Mouse (Mus musculus) 3134 (cell line): ENCODE data around the gene Tnrc6b.
A peak's percentile ranks its signal among the peaks of the same experiment; 100 is the strongest.
"Not testable (repeated sequence)": the region's sequence is repeated elsewhere in the genome, so short reads cannot be mapped to it uniquely, and the experiment has no call there.

Source experiments
- DNase-seq: peaks from one replicate; pipeline ENCODE4 v3.0.0-alpha.2; 2011; ENCODE audit warnings: low spot score; ENCODE audit not compliant: insufficient read length; ENCODE audit errors: extremely low read depth

Tnrc6b gene

GRCm38 (mm10) chr15:80910183-80910582 lies 199.1 kb downstream of the Tnrc6b start:
- DNase-seq = no peak

DNA sequence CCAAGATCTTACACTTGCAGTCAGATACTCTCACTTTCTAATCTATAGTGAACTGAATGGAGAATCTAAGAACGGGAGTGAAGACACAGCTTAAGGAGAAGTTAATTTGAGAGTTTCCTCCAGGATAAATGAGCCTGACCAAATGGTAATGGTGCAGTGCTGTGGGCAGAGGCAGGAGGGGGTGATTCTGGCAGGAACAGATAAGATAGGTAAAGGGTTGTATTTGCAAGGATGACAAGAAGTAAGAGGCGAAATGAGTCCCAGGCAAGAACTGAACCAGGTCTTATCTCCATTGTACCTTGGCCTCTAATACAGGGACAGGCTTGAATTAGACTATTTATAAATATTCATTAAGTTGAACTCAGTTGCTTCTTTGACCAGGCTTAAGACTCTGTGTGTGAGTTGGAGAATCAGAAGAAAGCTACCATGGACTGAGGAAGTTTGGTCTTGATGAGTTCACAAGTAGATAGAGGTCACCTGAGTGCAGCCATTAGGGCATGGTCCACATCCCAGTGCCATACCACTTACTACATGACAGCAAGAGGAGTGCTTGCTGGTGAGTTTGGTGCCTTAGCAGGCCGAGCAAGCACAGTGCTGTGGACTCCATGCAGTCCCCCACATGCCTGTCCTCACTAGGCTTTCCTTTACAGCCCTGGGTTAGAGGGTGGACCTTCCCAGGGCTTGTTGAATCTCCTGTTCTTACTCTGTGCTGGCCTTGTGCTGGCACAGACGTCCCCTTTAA lies 199.8 kb downstream of the Tnrc6b start:
- no peak for DNase-seq

DNA sequence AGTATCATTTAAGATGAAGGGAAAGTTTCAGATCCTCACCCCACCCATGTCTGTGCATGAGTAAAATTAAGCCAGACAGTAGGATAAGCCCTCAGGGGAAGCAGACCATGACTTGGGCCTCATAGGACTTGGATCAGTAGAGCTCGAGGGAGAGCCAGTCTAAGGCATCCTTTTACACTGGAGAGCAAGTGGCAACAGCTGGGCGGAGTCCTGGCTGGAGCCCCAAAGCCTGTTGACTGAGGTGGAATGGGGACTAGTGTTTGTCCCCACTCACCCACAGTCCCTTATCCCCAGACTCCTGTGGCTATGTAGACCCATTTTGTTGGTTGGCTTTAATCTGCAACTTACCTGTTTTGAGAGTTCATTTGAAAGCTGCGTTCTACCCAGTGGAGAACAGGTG lies 201.1 kb downstream of the Tnrc6b start:
- DNase-seq = no peak

GRCm38 (mm10) chr15:80913803-80914202 lies 202.7 kb downstream of the Tnrc6b start:
- no peak for DNase-seq

GRCm38 (mm10) chr15:80915850-80916249 lies 204.7 kb downstream of the Tnrc6b start:
- DNase-seq = peak; percentile 63

DNA sequence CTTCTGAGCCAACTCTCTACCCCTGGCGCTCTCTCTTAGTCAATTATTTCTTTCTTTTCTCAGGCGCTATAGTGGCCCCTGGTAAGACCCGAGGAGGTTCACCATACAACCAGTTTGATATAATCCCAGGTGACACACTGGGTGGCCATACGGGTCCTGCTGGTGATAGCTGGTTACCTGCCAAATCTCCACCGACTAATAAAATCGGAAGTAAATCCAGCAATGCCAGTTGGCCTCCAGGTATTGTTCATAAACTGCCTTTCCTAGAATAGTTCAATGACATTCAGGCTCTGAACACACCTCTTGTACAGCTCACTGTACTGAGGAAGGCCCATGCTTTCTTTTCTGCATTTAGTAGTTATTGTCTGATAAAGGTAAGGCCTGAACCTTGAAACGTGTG lies 205.5 kb downstream of the Tnrc6b start:
- no peak for DNase-seq

DNA sequence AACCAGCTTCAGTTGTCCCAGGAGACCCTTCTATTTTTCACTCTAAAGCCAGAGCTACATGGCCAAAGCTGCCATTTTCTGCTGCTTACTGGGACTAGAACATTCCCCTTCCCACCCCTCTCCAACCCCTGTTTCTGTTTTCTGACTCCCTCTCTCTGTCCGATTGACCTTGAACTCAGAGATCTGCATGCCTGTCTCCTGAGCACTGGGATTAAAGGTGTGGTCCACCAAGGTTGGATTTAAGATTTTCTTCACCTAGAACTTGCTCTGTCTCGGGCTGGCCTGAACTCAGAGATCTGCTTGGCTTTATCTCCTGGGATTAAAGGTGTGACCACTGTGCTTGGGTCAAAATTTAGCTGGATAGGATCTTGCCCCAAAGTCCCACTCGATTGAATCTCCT lies 209.2 kb downstream of the Tnrc6b start:
- no peak for DNase-seq

- no peak for DNase-seq
These were observed 210.7 kb downstream of the Tnrc6b start for GRCm38 (mm10) chr15:80921781-80922180.

GRCm38 (mm10) chr15:80924211-80924610 lies 213.1 kb downstream of the Tnrc6b start:
- no peak for DNase-seq

- DNase-seq = no peak
These were observed 217.8 kb downstream of the Tnrc6b start for GRCm38 (mm10) chr15:80928811-80929355.

DNA sequence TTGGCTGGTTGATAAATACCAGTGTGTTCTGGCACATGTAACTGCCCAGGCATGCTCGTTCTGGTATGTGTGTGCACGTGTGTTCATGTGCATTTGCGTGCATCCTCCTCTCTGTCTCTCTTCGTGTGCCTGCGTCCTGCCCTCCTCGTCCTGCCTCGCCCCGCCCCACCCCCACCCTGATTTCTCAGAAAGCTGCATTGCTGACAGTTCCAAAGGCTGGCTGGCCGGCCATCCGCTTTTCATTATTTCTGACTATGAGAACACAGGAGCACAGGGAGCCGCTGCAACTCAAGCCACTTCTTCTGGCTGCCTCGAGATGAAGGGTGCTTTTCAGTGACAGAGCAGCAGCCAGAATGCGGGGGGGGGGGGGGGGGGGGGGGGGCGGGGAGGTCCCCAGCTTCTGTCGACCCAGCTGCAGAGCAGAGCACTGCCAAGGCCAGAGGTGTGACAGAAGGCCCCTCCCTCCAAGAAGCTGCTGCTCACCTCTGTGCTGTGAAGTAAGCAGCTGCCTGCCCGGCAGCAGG lies 219.0 kb downstream of the Tnrc6b start:
- DNase-seq = no peak

DNA sequence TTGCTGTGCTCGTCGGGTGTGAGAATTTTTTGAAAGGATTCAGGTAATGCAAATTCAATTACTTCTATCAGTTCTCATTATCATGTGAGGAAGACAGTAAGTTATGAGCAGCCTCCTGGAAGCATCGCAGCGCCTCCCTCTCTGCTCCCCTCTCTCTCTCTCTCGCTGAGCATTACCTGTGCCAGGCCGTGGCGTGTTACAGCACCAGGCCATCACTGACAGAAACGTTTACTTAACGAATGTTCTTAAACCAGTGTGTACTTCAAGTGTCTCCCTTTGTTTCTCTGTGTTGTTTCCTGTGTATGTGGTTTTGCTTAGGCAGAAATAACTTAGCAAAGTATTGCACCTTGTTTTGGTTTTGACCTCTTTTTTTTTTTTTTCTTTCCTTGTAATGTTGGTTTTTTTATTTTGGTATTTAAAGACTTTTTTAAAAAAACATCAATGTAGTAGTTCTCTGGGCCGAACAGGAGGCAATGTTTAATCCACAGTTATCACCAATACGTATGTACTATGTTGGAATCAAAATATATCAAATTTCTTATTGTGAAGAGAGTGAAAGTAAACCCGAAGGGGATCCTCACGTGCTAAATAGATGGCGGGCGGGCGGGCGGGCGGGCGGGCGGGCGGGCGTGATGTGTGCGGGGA lies 219.7 kb downstream of the Tnrc6b start:
- not testable (repeated sequence) for DNase-seq

GRCm38 (mm10) chr15:80931345-80931960 lies 220.3 kb downstream of the Tnrc6b start:
- no peak for DNase-seq

DNA sequence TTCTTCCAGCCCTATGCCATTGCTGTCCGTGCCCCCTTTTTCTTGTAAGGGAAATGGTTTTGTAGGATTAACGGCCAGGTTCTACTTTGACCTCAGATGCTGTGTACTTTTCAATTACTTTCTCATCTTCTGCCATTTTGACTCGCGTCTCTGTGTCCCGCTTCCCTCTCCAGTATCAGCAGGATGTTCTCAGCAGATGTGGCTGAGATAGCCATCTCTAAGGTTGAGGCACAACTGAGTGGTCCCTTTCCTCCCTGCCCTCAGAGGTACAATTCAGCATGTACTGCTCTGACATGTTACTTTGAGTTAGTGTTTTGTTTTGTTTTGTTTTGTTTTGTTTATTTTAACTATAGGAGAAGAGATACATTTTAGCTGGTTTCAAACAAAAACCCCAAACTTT lies 223.7 kb downstream of the Tnrc6b start:
- DNase-seq = no peak

DNA sequence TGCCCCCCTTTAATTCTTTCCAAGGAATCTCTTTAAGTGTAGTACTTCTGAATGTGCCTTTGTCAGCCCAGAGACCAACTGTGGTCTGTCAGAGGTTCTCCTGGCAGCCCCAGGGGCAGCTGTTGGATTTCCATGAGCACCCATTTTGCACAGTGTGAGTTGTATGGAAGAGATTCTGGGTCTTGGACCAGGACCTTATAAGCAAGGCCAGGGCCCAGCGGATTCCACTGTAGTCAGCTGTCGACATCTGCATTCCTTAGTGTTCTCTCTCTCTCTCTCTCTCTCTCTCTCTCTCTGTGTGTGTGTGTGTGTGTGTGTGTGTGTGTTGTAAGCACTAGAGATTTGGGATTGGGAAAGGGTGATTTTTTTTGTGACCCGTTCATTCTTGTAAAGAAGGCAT lies 225.6 kb downstream of the Tnrc6b start:
- DNase-seq = no peak

DNA sequence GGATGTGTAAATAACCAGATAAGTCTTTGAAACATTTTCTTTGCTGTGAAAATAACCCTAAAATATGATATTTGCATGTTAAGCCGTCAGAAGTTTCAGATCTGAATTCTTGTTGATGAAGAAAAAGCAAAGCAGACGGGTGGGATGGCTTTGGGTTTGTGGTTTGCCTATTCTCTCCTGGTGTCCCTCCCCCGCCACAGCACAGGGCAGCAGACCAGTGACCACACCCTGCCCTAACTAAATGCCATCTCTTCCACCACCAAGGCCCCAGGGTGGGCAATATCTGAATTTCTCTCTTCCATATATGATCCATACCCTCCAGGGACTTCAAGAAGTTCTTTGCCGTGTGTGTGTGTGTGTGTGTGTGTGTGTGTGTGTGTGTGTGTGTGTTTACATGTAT lies 227.5 kb downstream of the Tnrc6b start:
- DNase-seq = no peak

- DNase-seq = no peak
These were observed 228.3 kb downstream of the Tnrc6b start for GRCm38 (mm10) chr15:80939401-80939800.

DNA sequence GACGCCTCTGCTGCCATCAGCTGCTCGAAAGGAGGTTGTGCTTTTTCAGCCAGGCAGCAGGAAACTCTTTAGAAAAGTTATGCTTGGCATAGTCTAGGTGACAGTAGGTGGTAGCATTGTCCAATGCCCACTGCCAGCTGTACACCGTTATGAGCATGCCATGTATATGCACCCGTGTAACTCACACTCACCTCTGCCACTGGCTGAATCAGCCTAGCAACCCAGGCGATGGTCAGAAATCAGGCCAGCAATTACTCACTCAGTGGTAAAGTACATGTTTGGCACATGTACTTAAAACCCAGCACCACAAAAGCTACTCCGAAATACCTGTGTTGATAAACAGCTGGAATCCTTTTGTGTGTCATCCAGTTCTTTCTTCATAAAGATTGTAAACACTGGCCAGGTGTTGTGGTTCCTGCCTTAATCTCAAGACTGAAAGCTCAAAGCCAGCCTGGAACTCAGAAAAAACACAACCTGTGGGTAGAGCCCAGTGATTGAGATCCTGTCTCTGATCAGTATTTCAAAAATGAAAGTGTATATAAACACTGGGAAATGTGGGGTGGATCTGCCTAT lies 230.4 kb downstream of the Tnrc6b start:
- no peak for DNase-seq

DNA sequence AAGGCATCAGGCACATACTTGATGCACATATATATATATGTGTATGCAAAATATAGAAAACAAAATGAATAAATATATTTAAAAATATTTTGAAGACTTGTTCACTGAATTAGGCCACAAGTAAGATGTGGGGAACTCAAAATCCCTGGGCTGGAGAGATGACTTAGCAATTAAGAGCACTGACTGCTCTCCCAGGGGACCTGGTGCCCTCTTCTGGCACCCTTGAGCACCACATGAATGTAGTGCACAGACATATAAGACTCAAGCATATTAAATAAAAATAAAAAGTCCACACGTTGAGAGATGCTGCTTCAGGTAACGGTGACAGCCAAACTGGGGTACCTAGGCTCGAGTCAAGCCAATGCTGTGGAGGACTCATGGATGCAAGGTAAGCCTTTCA lies 234.7 kb downstream of the Tnrc6b start:
- DNase-seq = peak; percentile 41

DNA sequence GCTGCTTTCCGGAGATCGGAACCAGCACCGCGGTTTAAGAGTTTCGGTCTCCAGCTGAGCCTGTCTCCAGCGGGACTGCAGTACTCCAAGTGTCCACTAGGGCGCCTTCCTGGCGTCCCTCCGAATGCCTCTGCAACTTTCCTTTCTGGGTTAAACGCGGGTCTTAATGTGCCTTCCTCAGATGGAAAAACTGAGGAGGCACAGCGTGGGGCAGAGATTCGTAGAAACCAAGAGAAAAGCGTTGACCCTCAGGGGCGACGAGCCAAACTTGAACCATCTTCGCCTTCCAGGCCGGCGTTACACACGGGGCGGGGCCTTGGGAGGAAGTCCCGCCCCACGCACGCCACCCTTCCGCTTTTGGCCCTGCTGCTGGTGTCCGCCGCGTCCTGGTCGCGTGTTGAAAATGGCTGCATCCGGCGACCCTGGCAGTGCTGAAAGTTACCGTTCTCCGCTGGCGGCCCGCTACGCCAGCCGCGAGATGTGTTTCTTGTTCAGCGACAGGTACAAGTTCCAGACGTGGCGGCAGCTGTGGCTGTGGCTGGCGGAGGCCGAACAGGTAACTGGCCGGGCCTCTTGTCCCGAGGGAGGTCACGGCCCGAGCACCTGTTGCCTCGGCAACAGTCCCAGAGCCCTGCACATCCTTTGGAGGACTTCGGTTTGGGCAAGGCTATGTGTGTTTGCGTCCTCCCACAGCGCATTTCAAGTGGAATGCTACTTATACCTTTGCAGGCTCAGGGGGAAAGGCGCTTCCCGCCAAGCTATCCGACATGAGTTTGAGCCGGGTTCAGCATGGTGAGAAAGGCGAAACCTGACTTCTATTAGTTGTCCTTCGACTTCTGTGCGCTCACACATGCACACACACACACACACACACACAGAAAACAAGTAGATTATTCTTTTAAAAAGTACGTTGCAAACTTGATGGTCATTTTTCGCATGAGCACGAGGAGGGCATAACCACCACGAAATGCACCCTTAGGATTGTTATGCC lies 237.3 kb downstream of the Tnrc6b start, which contains the start of gene Adsl:
Adsl (plus strand) TSS at position 346 of the 991 bp plus-strand sequence.
- peak; percentile 91 for DNase-seq
